Mouse (Mus musculus): ENCODE measurements around the gene Nudcd3.
A peak's percentile ranks its signal among the peaks of the same experiment; 100 is the strongest.

DNA sequence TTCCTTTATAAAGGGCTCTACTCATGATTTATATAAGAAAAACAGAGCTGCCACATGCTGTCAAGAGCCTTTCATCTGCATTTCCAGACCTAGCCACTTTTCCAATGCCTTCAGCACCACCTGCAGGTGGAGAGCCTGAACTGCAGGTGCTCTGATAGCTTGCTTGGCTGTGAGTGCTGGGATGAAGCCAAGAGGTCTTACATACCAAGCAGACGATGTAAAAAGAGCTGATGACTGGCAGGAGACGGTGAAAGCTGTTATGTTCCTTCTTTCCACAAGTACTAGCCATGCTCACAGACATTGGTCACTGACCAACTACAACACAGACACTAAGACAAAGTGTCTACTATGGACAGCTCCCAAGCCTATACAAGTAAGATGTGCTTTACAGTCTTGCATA, 12.3 kb downstream of the Nudcd3 start:
- TF ChIP-seq POLR2A (IDR thresholded peaks at IDR 0.05; ENCODE audit: control insufficient read depth in 1 of 2, insufficient read depth in 1 of 2, low read depth in 1 of 2, low read length in 2 of 2, poor library complexity in 1 of 2), result no peak
- peak; percentile 87 to 97 (median 97) for TF ChIP-seq CTCF (IDR thresholded peaks at IDR 0.05 in 2 of 3, conservative IDR thresholded peaks at IDR 0.05 in 1 of 3; ENCODE audit: control insufficient read depth in 1 of 3, insufficient read depth in 1 of 3, low read depth in 2 of 3, low read length in 3 of 3, poor library complexity in 1 of 3, severe bottlenecking in 1 of 3)
- TF ChIP-seq TBP (IDR thresholded peaks at IDR 0.05; ENCODE audit: low read depth, low read length), result no peak
- TF ChIP-seq ZC3H11A (IDR thresholded peaks at IDR 0.05; ENCODE audit: low read depth, low read length), result peak; percentile 74
- no peak for TF ChIP-seq ELF1 (IDR thresholded peaks at IDR 0.05; ENCODE audit: low read depth, low read length)
- TF ChIP-seq RAD21 (IDR thresholded peaks at IDR 0.05; ENCODE audit: low read depth, low read length), result peak; percentile 93

Measured in MEL (cell line).